Mouse (Mus musculus) forebrain, embryonic 14.5 days (tissue): ENCODE data around the gene Obsl1. TPM values are rescaled to one million over a fixed set of nuclear protein-coding genes. Genes with fewer than 3 reads are reported as not detected.
A peak's percentile ranks its signal among the peaks of the same experiment; 100 is the strongest.

ENCODE experiments used
- ATAC-seq: fragments of 200-750 bp; cut with Nextera tagmentation; 2 replicates; pipeline ENCODE4 v1.8.0; 2017; ENCODE audit warnings: mild to moderate bottlenecking, moderate library complexity
- DNase-seq: peaks from one replicate; pipeline ENCODE4 v3.0.0-alpha.2; 2015; ENCODE audit warnings: low spot score
- H3K27ac ChIP-seq: fragments of 300-500 bp; sonication (generic); 2 replicates; pipeline ENCODE4 v1.5.1; 2014; ENCODE audit warnings: low read depth, mild to moderate bottlenecking, control low read depth, low read length, moderate library complexity
- H3K27me3 ChIP-seq: fragments of 300-500 bp; sonication (generic); replicated peaks from 2 replicates; pipeline ENCODE4 v1.6.1; 2014; ENCODE audit warnings: low read length, control low read depth, mixed read lengths; ENCODE audit not compliant: control insufficient read depth, insufficient read depth
- H3K36me3 ChIP-seq: fragments of 300-500 bp; sonication (generic); 2 replicates; pipeline ENCODE4 v1.6.1; 2014; ENCODE audit warnings: low read length, control low read depth; ENCODE audit not compliant: control insufficient read depth, insufficient read depth
- H3K4me1 ChIP-seq: fragments of 300-500 bp; sonication (generic); 2 replicates; pipeline ENCODE4 v1.6.1; 2014; ENCODE audit warnings: antibody characterized with exemption, low read length, control low read depth; ENCODE audit not compliant: control insufficient read depth, insufficient read depth
- H3K4me2 ChIP-seq: fragments of 300-500 bp; sonication (generic); 2 replicates; pipeline ENCODE4 v1.6.1; 2014; ENCODE audit warnings: mild to moderate bottlenecking, control low read depth, low read length
- H3K4me3 ChIP-seq: fragments of 300-500 bp; sonication (generic); 2 replicates; pipeline ENCODE4 v1.5.1; 2014; ENCODE audit warnings: low read depth, low read length, control low read depth
- H3K9ac ChIP-seq: fragments of 300-500 bp; sonication (generic); 2 replicates; pipeline ENCODE4 v1.6.1; 2014; ENCODE audit warnings: mild to moderate bottlenecking, low read length, control low read depth, moderate library complexity
- H3K9me3 ChIP-seq: fragments of 300-500 bp; sonication (generic); replicated peaks from 2 replicates; pipeline ENCODE4 v1.6.1; 2016; ENCODE audit warnings: low read length, control low read depth, mixed read lengths; ENCODE audit not compliant: control insufficient read depth
- WGBS: fragments of 180-500 bp; shearing (Covaris S2); extraction: QIAGEN DNeasy Blood & Tissue Kit; methylation state at CpG from one replicate; pipeline ENCODE4 v1.1.7; 2014; 5-methylcytosine and 5-hydroxymethylcytosine counted together
- polyA plus RNA-seq: library from polyadenylated mRNA; unstranded; fragments of >200 nt; fragmentation: Nextera tagmentation; extraction: Ambion mirVana; gene quantifications from 2 replicates; pipeline ENCODE4 v1.2.1, GENCODE M21; 2014

Gene Obsl1
- polyA plus RNA-seq, 1 experiment from 2014 or later: 17.0 TPM

DNA sequence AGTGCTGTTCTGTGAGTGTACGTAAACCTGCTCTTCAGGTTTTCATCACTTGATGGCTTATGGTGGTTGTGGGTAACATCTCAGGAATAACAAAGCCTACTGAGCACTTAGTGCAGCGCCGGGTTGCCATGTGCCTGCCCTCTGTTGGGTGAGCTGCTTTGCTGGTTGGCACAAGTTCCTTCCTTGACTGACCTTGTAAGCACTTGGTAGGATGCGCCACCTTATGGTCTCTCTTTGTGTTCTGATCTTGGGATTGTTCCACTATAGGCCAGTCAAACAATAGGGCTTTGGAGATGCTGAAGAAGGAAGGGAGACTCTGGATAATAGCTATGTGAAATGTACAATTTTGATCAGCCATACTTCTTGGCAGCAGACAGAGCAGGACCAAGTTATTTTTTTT, 24.3 kb upstream of the Obsl1 start:
- Histone ChIP-seq H3K36me3 (peaks cover 77% of the 10 kb centered on the region), H3K27ac (no peak overlapping the region), H3K4me3 (no peak overlapping the region), H3K4me1 (no peaks in the 10 kb centered on the region), H3K9ac (no peak overlapping the region), H3K27me3 (no peaks in the 10 kb centered on the region), H3K4me2 (no peak overlapping the region), H3K9me3 (no peaks in the 10 kb centered on the region)
- WGBS: 76% methylated on average over 4 of the region's 4 CpGs
- DNase-seq: no peak
- no peak for ATAC-seq

DNA sequence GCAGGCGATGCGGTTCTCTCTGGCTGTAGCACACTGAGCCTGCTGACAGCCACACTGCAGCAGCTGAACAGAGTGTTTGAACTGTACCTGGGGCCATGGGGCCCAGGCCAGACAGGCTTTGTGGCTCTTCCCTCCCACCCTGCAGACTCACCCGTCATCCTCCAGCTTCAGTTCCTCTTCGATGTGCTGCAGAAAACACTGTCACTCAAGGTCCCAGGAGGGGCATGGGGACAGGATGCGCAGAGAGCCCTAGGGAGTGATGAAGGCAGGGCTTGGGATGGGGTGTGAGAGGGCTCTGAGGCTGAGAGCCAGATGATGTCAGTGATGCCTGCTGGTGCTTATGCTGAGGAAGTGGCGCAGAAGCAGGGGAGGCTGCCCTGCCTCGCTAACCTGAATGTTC, 18.4 kb upstream of the Obsl1 start:
- WGBS: 93% methylated on average over 7 of the region's 7 CpGs
- ATAC-seq (no peak), DNase-seq (no peak)
- peaks cover 2% of the 10 kb centered on the region; the same call in 1 of the 2 replicates for H3K4me1 ChIP-seq
- no peaks in the 10 kb centered on the region for H3K27me3 ChIP-seq
- no peaks in the 10 kb centered on the region for H3K9me3 ChIP-seq
- no peak overlapping the region for H3K4me3 ChIP-seq
- no peak overlapping the region for H3K27ac ChIP-seq
- H3K36me3 ChIP-seq: peaks cover 39% of the 10 kb centered on the region
- no peak overlapping the region for H3K9ac ChIP-seq
- H3K4me2 ChIP-seq: no peak overlapping the region

- Histone ChIP-seq H3K4me2 (peak within 1 kb of the TSS; percentile 62), H3K4me1 (peaks cover 2% of the 10 kb centered on the region; the same call in 1 of the 2 replicates), H3K27me3 (no peaks in the 10 kb centered on the region), H3K36me3 (peaks cover 8% of the 10 kb centered on the region), H3K9ac (peak within 1 kb of the TSS; percentile 51), H3K9me3 (no peaks in the 10 kb centered on the region), H3K4me3 (peak within 1 kb of the TSS; percentile 53), H3K27ac (peak within 1 kb of the TSS; percentile 76)
- peak; percentile 99 for ATAC-seq
- DNase-seq: peak; percentile 97
- WGBS: under 1% methylated on average over 46 of the region's 46 CpGs
Measured at GRCm38 (mm10) chr1:75521321-75522031, 15.2 kb upstream of the Obsl1 start, which contains the start of gene Stk11ip. Gene Stk11ip, plus strand, starts transcription at chr1:75521529.

- H3K4me1 ChIP-seq: peaks cover 2% of the 10 kb centered on the region; the same call in 1 of the 2 replicates
- H3K4me3 ChIP-seq: no peak overlapping the region
- H3K36me3 ChIP-seq: no peaks in the 10 kb centered on the region
- no peaks in the 10 kb centered on the region for H3K9me3 ChIP-seq
- H3K27me3 ChIP-seq: no peaks in the 10 kb centered on the region
- DNase-seq (no peak), ATAC-seq (no peak)
- H3K4me2 ChIP-seq: no peak overlapping the region
- 64% methylated on average over 5 of the region's 5 CpGs for WGBS
- H3K9ac ChIP-seq: no peak overlapping the region
- H3K27ac ChIP-seq: no peak overlapping the region
Measured at GRCm38 (mm10) chr1:75519576-75519975, 13.3 kb upstream of the Obsl1 start.

DNA sequence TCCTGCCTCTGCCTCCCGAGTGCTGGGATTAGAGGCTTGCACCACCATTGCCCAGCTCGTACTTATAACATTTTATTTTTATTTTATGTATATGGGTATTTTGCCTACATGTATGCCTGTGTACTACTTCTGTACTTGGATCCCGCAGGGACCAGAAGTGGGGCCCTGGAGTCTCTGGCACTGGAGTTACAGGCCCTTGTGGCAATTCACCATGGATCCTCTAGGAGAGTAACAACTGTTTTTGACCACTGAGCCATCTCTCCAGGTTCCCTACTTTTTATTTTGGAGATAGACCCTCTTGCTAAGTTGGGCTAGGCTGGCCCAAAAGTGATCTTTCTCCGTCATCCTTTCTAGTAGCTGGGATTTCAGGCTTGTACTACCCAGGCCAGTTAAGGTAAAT, 12.2 kb upstream of the Obsl1 start:
- WGBS: 92% methylated on average over 4 of the region's 4 CpGs
- no peak overlapping the region for H3K4me3 ChIP-seq
- no peak overlapping the region for H3K9ac ChIP-seq
- peaks cover 2% of the 10 kb centered on the region; the same call in 1 of the 2 replicates for H3K4me1 ChIP-seq
- no peak for DNase-seq
- no peak overlapping the region for H3K27ac ChIP-seq
- no peaks in the 10 kb centered on the region for H3K9me3 ChIP-seq
- H3K36me3 ChIP-seq: no peaks in the 10 kb centered on the region
- H3K27me3 ChIP-seq: no peaks in the 10 kb centered on the region
- no peak overlapping the region for H3K4me2 ChIP-seq
- ATAC-seq: no peak

- ATAC-seq (no peak), DNase-seq (no peak)
- Histone ChIP-seq H3K9me3 (no peaks in the 10 kb centered on the region), H3K36me3 (no peaks in the 10 kb centered on the region), H3K27ac (no peak overlapping the region), H3K9ac (no peak overlapping the region), H3K4me3 (no peak overlapping the region), H3K4me2 (no peak overlapping the region), H3K4me1 (peaks cover 2% of the 10 kb centered on the region; the same call in 1 of the 2 replicates), H3K27me3 (no peaks in the 10 kb centered on the region)
- 59% methylated on average over 4 of the region's 4 CpGs for WGBS
Measured at GRCm38 (mm10) chr1:75517984-75518383, 11.7 kb upstream of the Obsl1 start.

- H3K9me3 ChIP-seq: no peaks in the 10 kb centered on the region
- DNase-seq: no peak
- H3K4me1 ChIP-seq: no peaks in the 10 kb centered on the region
- no peaks in the 10 kb centered on the region for H3K36me3 ChIP-seq
- no peaks in the 10 kb centered on the region for H3K27me3 ChIP-seq
- H3K4me2 ChIP-seq: no peak overlapping the region
- ATAC-seq: no peak
- no peak overlapping the region for H3K4me3 ChIP-seq
- H3K9ac ChIP-seq: no peak overlapping the region
- WGBS: 81% methylated on average over 15 of the region's 15 CpGs
- no peak overlapping the region for H3K27ac ChIP-seq
Measured at GRCm38 (mm10) chr1:75516703-75517380, 10.6 kb upstream of the Obsl1 start.

GRCm38 (mm10) chr1:75512550-75512949, 6.3 kb upstream of the Obsl1 start:
- Histone ChIP-seq H3K9ac (no peak overlapping the region), H3K36me3 (no peaks in the 10 kb centered on the region), H3K27me3 (0 out of 2 replicates have a peak, but pooled peaks cover 4% of the 10 kb centered on the region), H3K9me3 (no peaks in the 10 kb centered on the region), H3K4me2 (no peak overlapping the region), H3K4me3 (no peak overlapping the region), H3K4me1 (no peaks in the 10 kb centered on the region), H3K27ac (no peak overlapping the region)
- no peak for ATAC-seq
- DNase-seq: no peak
- 92% methylated on average over 3 of the region's 3 CpGs for WGBS
